Mouse (Mus musculus): ENCODE data around the gene Eif5. TPM values are rescaled to one million over a fixed set of nuclear protein-coding genes. Genes with fewer than 3 reads are reported as not detected.

Eif5 gene
- total RNA-seq, 2 experiments from 2014 or later: 160 to 166 TPM

- no peak overlapping the region; the same call in 1 of the 2 replicates for H3K27ac ChIP-seq
- intact Hi-C loops (cut with DNase I): no loop called here
- no peak for TF ChIP-seq CTCF (IDR thresholded peaks at IDR 0.05)
- no peak for DNase-seq
- H3K4me3 ChIP-seq: no peak overlapping the region
Observed at GRCm38 (mm10) chr12:111513673-111514072, 24.1 kb upstream of the Eif5 start.

GRCm38 (mm10) chr12:111514231-111514792 is 23.5 kb upstream of the Eif5 start:
- TF ChIP-seq CTCF (IDR thresholded peaks at IDR 0.05): no peak
- no peak for DNase-seq
- intact Hi-C loops (cut with DNase I): no loop called here
- no peak overlapping the region; the same call in 1 of the 2 replicates for H3K4me3 ChIP-seq
- peak overlapping the region; percentile 44 for H3K27ac ChIP-seq

DNA sequence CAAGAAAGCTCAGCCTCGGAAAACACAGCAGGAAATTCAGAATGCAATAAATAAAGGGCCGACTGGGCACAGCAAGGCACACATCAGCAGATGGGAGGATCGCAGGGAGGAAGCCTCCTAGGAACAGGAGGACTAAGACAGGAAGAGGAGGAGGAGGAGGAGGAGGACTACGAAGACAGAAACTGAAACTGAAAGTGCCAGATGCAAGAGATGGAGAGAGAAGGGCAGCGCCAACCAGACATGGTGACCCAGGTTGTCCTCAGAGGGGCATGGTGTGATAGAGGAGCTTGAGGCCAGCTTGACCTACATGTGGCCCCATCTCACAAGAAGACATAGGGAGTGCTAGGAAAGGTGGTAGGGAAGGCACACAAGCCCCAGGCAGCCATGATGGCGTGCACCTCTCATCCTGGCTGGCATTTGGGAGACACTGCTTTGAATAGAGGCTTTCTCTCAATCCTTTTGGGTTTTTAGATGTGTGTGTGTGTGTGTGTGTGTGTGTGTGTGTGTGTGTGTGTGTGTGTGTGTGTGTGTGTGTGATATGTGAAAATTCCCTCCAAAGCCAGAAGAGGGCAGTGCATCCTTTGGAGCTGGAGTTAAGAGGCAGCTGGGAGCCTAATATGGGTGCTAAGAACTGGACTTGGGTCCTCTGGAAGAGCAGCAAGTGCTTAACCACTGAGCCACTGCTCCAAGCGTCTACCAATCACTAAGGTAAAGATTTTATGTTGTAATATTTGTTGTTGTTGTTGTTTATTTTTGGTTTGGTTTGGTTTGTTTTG is 22.8 kb upstream of the Eif5 start:
- TF ChIP-seq CTCF (IDR thresholded peaks at IDR 0.05): no peak
- intact Hi-C loops (cut with DNase I): no loop called here
- no peak overlapping the region; the same call in 1 of the 2 replicates for H3K27ac ChIP-seq

DNA sequence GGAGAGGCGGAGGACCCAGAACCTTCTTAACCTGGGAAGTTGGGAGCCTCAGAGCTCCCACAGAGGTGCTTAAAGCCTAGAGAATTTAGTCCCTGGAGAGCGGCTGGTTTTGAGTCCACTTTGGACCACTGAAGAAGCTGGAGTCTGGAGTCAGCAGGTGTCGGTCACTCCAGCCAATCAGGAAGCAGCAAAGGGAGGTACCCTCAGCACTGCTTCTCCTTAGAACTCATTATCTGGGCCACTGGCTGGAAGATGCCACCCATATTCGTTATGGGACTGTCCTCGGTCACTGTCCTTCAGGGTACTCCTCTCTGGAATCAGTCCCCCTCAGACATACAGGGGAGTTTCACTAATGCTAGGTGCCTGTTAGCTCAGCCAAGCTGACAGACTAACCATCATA is 21.9 kb upstream of the Eif5 start:
- Histone ChIP-seq H3K4me3 (no peak overlapping the region), H3K27ac (no peak overlapping the region)
- intact Hi-C loops (cut with DNase I): no loop called here
- no peak for DNase-seq
- TF ChIP-seq CTCF (IDR thresholded peaks at IDR 0.05): no peak

More for the DNA sequence above, 22.8 kb upstream of the Eif5 start:
- DNase-seq: no peak
- peak overlapping the region; percentile 37 for H3K4me3 ChIP-seq

GRCm38 (mm10) chr12:111516826-111517225 is 21.0 kb upstream of the Eif5 start:
- Histone ChIP-seq H3K4me3 (no peak overlapping the region), H3K27ac (no peak overlapping the region)
- intact Hi-C loops (cut with DNase I): no loop called here
- no peak for TF ChIP-seq CTCF (IDR thresholded peaks at IDR 0.05)
- DNase-seq: no peak

- Histone ChIP-seq H3K27ac (no peak overlapping the region), H3K4me3 (no peak overlapping the region)
- intact Hi-C loops (cut with DNase I): no loop called here
- no peak for TF ChIP-seq CTCF (IDR thresholded peaks at IDR 0.05)
- no peak for DNase-seq
Observed at GRCm38 (mm10) chr12:111517901-111518300, 19.9 kb upstream of the Eif5 start.

DNA sequence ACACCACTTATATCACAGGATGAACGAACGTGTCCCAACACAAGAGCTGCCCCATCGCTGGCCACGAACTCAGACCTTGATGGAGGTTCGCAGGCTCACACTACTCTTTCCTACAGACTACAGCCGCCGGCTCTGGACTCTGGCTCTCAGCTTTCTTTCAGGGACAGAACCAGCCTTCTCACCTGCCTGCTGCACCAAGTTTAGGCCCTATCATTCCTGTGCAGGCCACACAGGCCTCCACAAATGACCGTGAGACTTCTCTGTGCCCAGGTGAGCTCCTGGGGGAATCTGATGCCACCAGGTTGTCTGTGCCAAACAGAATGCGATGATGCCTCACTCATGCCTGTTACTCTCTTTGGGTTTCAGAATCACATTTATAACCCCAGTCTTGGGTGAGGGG is 19.4 kb upstream of the Eif5 start:
- DNase-seq: no peak
- TF ChIP-seq CTCF (IDR thresholded peaks at IDR 0.05): no peak
- no peak overlapping the region for H3K27ac ChIP-seq
- no peak overlapping the region for H3K4me3 ChIP-seq
- intact Hi-C loops (cut with DNase I): no loop called here

- no peak for DNase-seq
- TF ChIP-seq CTCF (IDR thresholded peaks at IDR 0.05): no peak
- no peak overlapping the region for H3K4me3 ChIP-seq
- H3K27ac ChIP-seq: no peak overlapping the region
- intact Hi-C loops (cut with DNase I): no loop called here
Observed at GRCm38 (mm10) chr12:111519821-111520220, 18.0 kb upstream of the Eif5 start.

- DNase-seq: no peak
- H3K27ac ChIP-seq: no peak overlapping the region
- TF ChIP-seq CTCF (IDR thresholded peaks at IDR 0.05): no peak
- H3K4me3 ChIP-seq: no peak overlapping the region
- intact Hi-C loops (cut with DNase I): no loop called here
Observed at GRCm38 (mm10) chr12:111520994-111521393, 16.8 kb upstream of the Eif5 start.

GRCm38 (mm10) chr12:111524469-111524868 is 13.3 kb upstream of the Eif5 start:
- intact Hi-C loops (cut with DNase I): no loop called here
- Histone ChIP-seq H3K27ac (no peak overlapping the region), H3K4me3 (no peak overlapping the region)
- DNase-seq: no peak
- no peak for TF ChIP-seq CTCF (IDR thresholded peaks at IDR 0.05)

GRCm38 (mm10) chr12:111524883-111525282 is 12.9 kb upstream of the Eif5 start:
- intact Hi-C loops (cut with DNase I): no loop called here
- no peak for DNase-seq
- no peak for TF ChIP-seq CTCF (IDR thresholded peaks at IDR 0.05)
- Histone ChIP-seq H3K27ac (no peak overlapping the region), H3K4me3 (no peak overlapping the region)

GRCm38 (mm10) chr12:111527643-111528281 is 10.1 kb upstream of the Eif5 start:
- TF ChIP-seq CTCF (IDR thresholded peaks at IDR 0.05): no peak
- Histone ChIP-seq H3K4me3 (no peak overlapping the region), H3K27ac (no peak overlapping the region)
- intact Hi-C loops (cut with DNase I): no loop called here
- DNase-seq: no peak

- no peak overlapping the region for H3K27ac ChIP-seq
- DNase-seq: no peak
- H3K4me3 ChIP-seq: no peak overlapping the region
- no peak for TF ChIP-seq CTCF (IDR thresholded peaks at IDR 0.05)
- intact Hi-C loops (cut with DNase I): no loop called here
Observed at GRCm38 (mm10) chr12:111529192-111529591, 8.6 kb upstream of the Eif5 start.
